Mouse (Mus musculus) midbrain, postnatal 0 days (tissue): ENCODE data around the gene Mplkip. TPM values are rescaled to one million over a fixed set of nuclear protein-coding genes. Genes with fewer than 3 reads are reported as not detected.

ENCODE experiments used
- ATAC-seq: fragments of 200-750 bp; cut with Nextera tagmentation; 2 replicates; pipeline ENCODE4 v1.8.0; 2017; ENCODE audit warnings: moderate number of reproducible peaks, mild to moderate bottlenecking, moderate TSS enrichment, moderate library complexity; ENCODE audit not compliant: low FRiP score
- DNase-seq: peaks from one replicate; pipeline ENCODE4 v3.0.0-alpha.2; 2015; ENCODE audit warnings: low spot score
- H3K27ac ChIP-seq: fragments of 300-500 bp; sonication (generic); 2 replicates; pipeline ENCODE4 v1.5.1; 2014; ENCODE audit warnings: low read depth, mild to moderate bottlenecking, low read length, mixed read lengths
- H3K27me3 ChIP-seq: fragments of 300-500 bp; sonication (generic); 2 replicates; pipeline ENCODE4 v1.6.1; 2014; ENCODE audit warnings: low read length, control low read depth, mixed read lengths; ENCODE audit not compliant: insufficient read depth
- H3K36me3 ChIP-seq: fragments of 300-500 bp; sonication (generic); 2 replicates; pipeline ENCODE4 v1.6.1; 2014; ENCODE audit warnings: low read length, control low read depth, mixed read lengths; ENCODE audit not compliant: insufficient read depth
- H3K4me1 ChIP-seq: fragments of 300-500 bp; sonication (generic); 2 replicates; pipeline ENCODE4 v1.6.1; 2014; ENCODE audit warnings: mild to moderate bottlenecking, control low read depth, antibody characterized with exemption, low read length, mixed read lengths; ENCODE audit not compliant: insufficient read depth
- H3K4me2 ChIP-seq: fragments of 300-500 bp; sonication (generic); 2 replicates; pipeline ENCODE4 v1.6.1; 2014; ENCODE audit warnings: low read depth, mild to moderate bottlenecking, low read length, mixed read lengths; ENCODE audit not compliant: poor library complexity, severe bottlenecking
- H3K4me3 ChIP-seq: fragments of 300-500 bp; sonication (generic); 2 replicates; pipeline ENCODE4 v1.5.1; 2014; ENCODE audit warnings: low read depth, mild to moderate bottlenecking, low read length, moderate library complexity
- H3K9ac ChIP-seq: fragments of 300-500 bp; sonication (generic); replicated peaks from 2 replicates; pipeline ENCODE4 v1.6.1; 2014; ENCODE audit warnings: mild to moderate bottlenecking, low read length, moderate library complexity, mixed read lengths; ENCODE audit not compliant: poor library complexity, severe bottlenecking
- H3K9me3 ChIP-seq: fragments of 300-500 bp; sonication (generic); 2 replicates; pipeline ENCODE4 v1.6.1; 2016; ENCODE audit warnings: low read length, control low read depth
- CTCF ChIP-seq: IDR thresholded peaks from 2 replicates; pipeline ENCODE4 v1.5.1; 2016; ENCODE audit warnings: antibody characterized with exemption, mild to moderate bottlenecking
- WGBS: fragments of 180-500 bp; shearing (Covaris S2); extraction: QIAGEN DNeasy Blood & Tissue Kit; methylation state at CpG from one replicate; pipeline ENCODE4 v1.1.7; 2014; 5-methylcytosine and 5-hydroxymethylcytosine counted together
- polyA plus RNA-seq: library from polyadenylated mRNA; unstranded; fragments of >200 nt; fragmentation: Nextera tagmentation; extraction: Ambion mirVana; gene quantifications from 2 replicates; pipeline ENCODE4 v1.2.1, GENCODE M21; 2015
- total RNA-seq: library from RNA; depleted of rRNA; stranded (reverse); fragments of >200 nt; gene quantifications from 2 replicates; pipeline ENCODE4 v1.2.3, GENCODE M21; 2014; rRNA removed

The Mplkip gene
- total RNA-seq (18.1 and 19.9 TPM in 2 replicates), polyA plus RNA-seq (27.3 and 28.3 TPM in 2 replicates)

- H3K4me1 ChIP-seq = no peaks in the 10 kb centered on the region
- H3K27ac ChIP-seq = peak within 1 kb of the TSS; percentile 91
- no peaks in the 10 kb centered on the region for H3K27me3 ChIP-seq
- ATAC-seq (peak; percentile 99), DNase-seq (peak; percentile 100)
- peak within 1 kb of the TSS; percentile 87 for H3K9ac ChIP-seq
- H3K4me2 ChIP-seq = peak within 1 kb of the TSS; percentile 80
- H3K4me3 ChIP-seq = peak within 1 kb of the TSS; percentile 77
- TF ChIP-seq CTCF = no peak
- no peaks in the 10 kb centered on the region for H3K36me3 ChIP-seq
- WGBS = under 1% methylated on average over 63 of the region's 66 CpGs
- no peaks in the 10 kb centered on the region for H3K9me3 ChIP-seq
Observed at GRCm38 (mm10) chr13:17694911-17695699, at the start of gene Mplkip, which contains the start of gene Sugct. Gene Mplkip (plus strand): TSS chr13:17695192. Gene Sugct (minus strand): TSS chr13:17695553.

GRCm38 (mm10) chr13:17667380-17667779 lies 27.6 kb upstream of the Mplkip start:
- no peak overlapping the region for H3K4me2 ChIP-seq
- no peak for ATAC-seq
- no peaks in the 10 kb centered on the region for H3K27me3 ChIP-seq
- H3K27ac ChIP-seq = no peak overlapping the region
- 96% methylated on average over 1 of the region's 1 CpGs for WGBS
- no peak overlapping the region for H3K4me3 ChIP-seq
- no peak overlapping the region for H3K9ac ChIP-seq
- no peak for DNase-seq
- H3K36me3 ChIP-seq = no peaks in the 10 kb centered on the region
- H3K9me3 ChIP-seq = no peaks in the 10 kb centered on the region
- TF ChIP-seq CTCF = no peak
- no peaks in the 10 kb centered on the region for H3K4me1 ChIP-seq

- ATAC-seq = no peak
- no peak for DNase-seq
- H3K4me3 ChIP-seq = no peak overlapping the region
- no peak for TF ChIP-seq CTCF
- no peaks in the 10 kb centered on the region for H3K4me1 ChIP-seq
- no peak overlapping the region for H3K4me2 ChIP-seq
- no peak overlapping the region for H3K27ac ChIP-seq
- H3K36me3 ChIP-seq = no peaks in the 10 kb centered on the region
- WGBS = 79% methylated on average over 1 of the region's 1 CpGs
- H3K9me3 ChIP-seq = no peaks in the 10 kb centered on the region
- no peaks in the 10 kb centered on the region for H3K27me3 ChIP-seq
- no peak overlapping the region for H3K9ac ChIP-seq
Observed at GRCm38 (mm10) chr13:17671122-17671521, 23.9 kb upstream of the Mplkip start.

DNA sequence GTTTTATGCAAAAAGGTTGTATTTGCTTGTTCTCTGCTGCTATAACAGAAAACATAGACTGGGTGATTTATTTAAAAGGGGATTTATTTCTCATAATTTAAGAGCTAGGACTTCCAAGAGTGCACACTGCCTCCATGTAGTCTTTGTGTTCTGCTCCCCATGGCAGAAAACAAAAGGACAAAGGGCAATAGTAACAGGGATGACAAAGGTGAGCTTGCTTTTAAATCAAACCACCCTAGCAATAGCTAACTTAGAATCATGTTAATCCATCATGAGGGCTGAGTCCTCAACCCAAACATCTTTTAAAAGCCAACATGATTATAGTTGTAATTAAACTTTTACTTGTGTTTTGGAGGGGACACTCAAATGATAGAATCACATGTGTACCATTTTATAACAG lies 5.5 kb upstream of the Mplkip start:
- H3K27me3 ChIP-seq = no peaks in the 10 kb centered on the region
- H3K36me3 ChIP-seq = no peaks in the 10 kb centered on the region
- no peak for TF ChIP-seq CTCF
- H3K4me3 ChIP-seq = no peak overlapping the region
- no peaks in the 10 kb centered on the region for H3K9me3 ChIP-seq
- DNase-seq (no peak), ATAC-seq (no peak)
- H3K9ac ChIP-seq = no peak overlapping the region
- no peaks in the 10 kb centered on the region for H3K4me1 ChIP-seq
- H3K27ac ChIP-seq = no peak overlapping the region
- no peak overlapping the region for H3K4me2 ChIP-seq

DNA sequence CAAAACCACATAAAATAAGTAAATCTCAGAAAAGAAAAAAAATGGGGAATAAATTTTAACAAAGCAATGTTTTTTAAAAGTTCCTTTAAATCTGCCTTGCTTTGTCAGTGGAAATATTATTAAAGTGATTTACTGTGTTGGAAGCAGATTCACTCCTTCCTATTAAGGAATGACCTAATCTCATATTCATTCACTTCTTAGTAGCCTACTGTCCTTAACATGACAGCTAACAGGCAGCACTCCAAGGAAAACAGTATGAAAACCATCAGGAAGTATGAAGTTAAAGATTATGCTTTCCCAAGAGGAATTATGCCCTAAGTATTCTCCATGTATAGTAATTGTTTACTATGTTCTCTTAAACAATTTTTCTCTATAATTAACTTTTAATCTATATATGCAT lies 4.3 kb upstream of the Mplkip start:
- Histone ChIP-seq H3K9ac (no peak overlapping the region), H3K4me2 (no peak overlapping the region), H3K4me1 (no peaks in the 10 kb centered on the region), H3K9me3 (no peaks in the 10 kb centered on the region), H3K27me3 (no peaks in the 10 kb centered on the region), H3K27ac (no peak overlapping the region), H3K4me3 (no peak overlapping the region), H3K36me3 (no peaks in the 10 kb centered on the region)
- DNase-seq = no peak
- TF ChIP-seq CTCF = no peak
- ATAC-seq = no peak

DNA sequence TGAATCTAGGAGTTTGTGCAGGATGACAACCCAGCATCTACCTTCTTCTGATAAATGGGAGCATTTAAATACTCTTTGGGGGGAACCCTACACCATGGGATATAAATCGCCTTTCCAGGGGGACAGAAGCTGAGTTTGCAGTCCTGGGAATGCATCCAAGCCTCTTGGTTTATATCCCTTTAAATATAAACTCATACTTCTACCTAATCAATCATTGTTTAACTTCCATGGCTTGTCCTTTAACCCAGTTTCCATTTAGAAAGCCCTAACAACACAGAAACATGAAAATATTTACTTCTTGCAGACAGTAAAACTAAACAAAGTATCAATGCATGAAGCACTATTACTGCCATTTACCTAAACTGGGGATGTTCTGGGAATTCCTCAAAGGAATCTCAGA lies 3.6 kb upstream of the Mplkip start:
- Histone ChIP-seq H3K9ac (no peak overlapping the region), H3K36me3 (no peaks in the 10 kb centered on the region), H3K27me3 (no peaks in the 10 kb centered on the region), H3K27ac (no peak overlapping the region), H3K4me3 (no peak overlapping the region), H3K9me3 (no peaks in the 10 kb centered on the region), H3K4me2 (no peak overlapping the region), H3K4me1 (no peaks in the 10 kb centered on the region)
- WGBS = 71% methylated on average over 1 of the region's 1 CpGs
- no peak for ATAC-seq
- TF ChIP-seq CTCF = no peak
- no peak for DNase-seq
